Mouse (Mus musculus) MEL (cell line): ENCODE measurements at regions not wholly inside any gene's neighbourhood (a gene's known extent, or its start where the extent isn't known, plus 50 kb on each side); places are given as distances from the start of the nearest gene placed in this dataset.
A peak's percentile ranks its signal among the peaks of the same experiment; 100 is the strongest.

ENCODE experiments used
- DNase-seq: peaks from one replicate; pipeline ENCODE4 v3.0.0; 2011; ENCODE audit warnings: low read depth, low spot score
- H3K27ac ChIP-seq: 2 replicates; pipeline ENCODE4 v1.5.1; 2012; ENCODE audit warnings: low read depth, mild to moderate bottlenecking, control low read depth, low read length, moderate library complexity; ENCODE audit not compliant: control insufficient read depth
- H3K27me3 ChIP-seq, 2 experiments: fragments of 150-350 bp in 1 of 2; sonication (generic) in 1 of 2; 2 replicates each; pipeline ENCODE4 v1.6.1; 2012; ENCODE audit warnings: low read length in 2 of 2, mild to moderate bottlenecking in 2 of 2, improper control_type of control experiment in 1 of 2, moderate library complexity in 1 of 2; ENCODE audit not compliant: insufficient read depth in 2 of 2, control insufficient read depth in 1 of 2
- H3K36me3 ChIP-seq, 2 experiments: 2 replicates each; pipeline ENCODE4 v1.6.1; 2012 to 2014; ENCODE audit warnings: low read length in 2 of 2, improper control_type of control experiment in 1 of 2, inconsistent platforms in 1 of 2, mild to moderate bottlenecking in 1 of 2; ENCODE audit not compliant: insufficient read depth in 2 of 2, control insufficient read depth in 1 of 2
- H3K4me1 ChIP-seq, 2 experiments: fragments of 150-350 bp in 1 of 2; sonication (generic) in 1 of 2; 2 replicates each; pipeline ENCODE4 v1.6.1; 2012; ENCODE audit warnings: low read length in 2 of 2, improper control_type of control experiment in 1 of 2, mild to moderate bottlenecking in 1 of 2; ENCODE audit not compliant: insufficient read depth in 2 of 2, control insufficient read depth in 1 of 2
- H3K4me3 ChIP-seq, 2 experiments: fragments of 150-350 bp in 1 of 2; sonication (generic) in 1 of 2; 2 replicates each; pipeline ENCODE4 v1.5.1; 2012; ENCODE audit warnings: low read depth in 2 of 2, low read length in 2 of 2, mild to moderate bottlenecking in 2 of 2, moderate library complexity in 2 of 2, control low read depth in 1 of 2, improper control_type of control experiment in 1 of 2; ENCODE audit not compliant: control insufficient read depth in 1 of 2, insufficient read depth in 1 of 2
- H3K79me2 ChIP-seq: 2 replicates; pipeline ENCODE4 v1.6.1; 2012; ENCODE audit warnings: mild to moderate bottlenecking, low read length, moderate library complexity; ENCODE audit not compliant: control insufficient read depth, poor library complexity, insufficient read depth
- H3K9ac ChIP-seq: 2 replicates; pipeline ENCODE4 v1.6.1; 2012; ENCODE audit warnings: low read depth, mild to moderate bottlenecking, control low read depth, low read length, moderate library complexity; ENCODE audit not compliant: control insufficient read depth, poor library complexity, severe bottlenecking
- H3K9me3 ChIP-seq: fragments of 150-350 bp; sonication (generic); replicated peaks from 2 replicates; pipeline ENCODE4 v1.6.1; 2012; ENCODE audit warnings: mild to moderate bottlenecking, low read length, improper control_type of control experiment, moderate library complexity; ENCODE audit not compliant: insufficient read depth
- BHLHE40 ChIP-seq: IDR thresholded peaks from 2 replicates; pipeline ENCODE4 v1.6.1; 2012; ENCODE audit warnings: low read depth, mild to moderate bottlenecking, inconsistent platforms, low read length, improper control_type of control experiment, borderline replicate concordance
- CHD1 ChIP-seq: IDR thresholded peaks from 2 replicates; pipeline ENCODE4 v1.6.1; 2012; ENCODE audit warnings: low read depth, mild to moderate bottlenecking, inconsistent platforms, low read length, improper control_type of control experiment
- CHD2 ChIP-seq: IDR thresholded peaks from 2 replicates; pipeline ENCODE4 v1.6.1; 2011; ENCODE audit warnings: low read length, improper control_type of control experiment
- CTCF ChIP-seq, 3 experiments: IDR thresholded peaks in 2 of 3; conservative IDR thresholded peaks in 1 of 3; 2 replicates each; pipeline ENCODE4 v1.5.1; 2011 to 2012; ENCODE audit warnings: low read length in 3 of 3, low read depth in 2 of 3, mild to moderate bottlenecking in 2 of 3, improper control_type of control experiment in 1 of 3, inconsistent platforms in 1 of 3, mixed read lengths in 1 of 3, moderate library complexity in 1 of 3; ENCODE audit not compliant: control insufficient read depth in 1 of 3, insufficient read depth in 1 of 3, poor library complexity in 1 of 3, severe bottlenecking in 1 of 3
- EP300 ChIP-seq, 2 experiments: IDR thresholded peaks; 2 replicates each; pipeline ENCODE4 v1.6.1; 2011; ENCODE audit warnings: improper control_type of control experiment in 2 of 2, low read length in 2 of 2, low read depth in 1 of 2, mild to moderate bottlenecking in 1 of 2
- ETS1 ChIP-seq: IDR thresholded peaks from 2 replicates; pipeline ENCODE4 v1.6.1; 2012; ENCODE audit warnings: low read depth, mild to moderate bottlenecking, inconsistent platforms, low read length, improper control_type of control experiment, moderate library complexity
- MYC ChIP-seq: IDR thresholded peaks from 2 replicates; pipeline ENCODE4 v1.6.1; 2011; ENCODE audit warnings: low read depth, mild to moderate bottlenecking, low read length, improper control_type of control experiment, moderate library complexity
- NELFE ChIP-seq: IDR thresholded peaks from 2 replicates; pipeline ENCODE4 v1.6.1; 2011; ENCODE audit warnings: low read depth, low read length, improper control_type of control experiment
- TAL1 ChIP-seq: IDR thresholded peaks from 2 replicates; pipeline ENCODE4 v1.6.1; 2012; ENCODE audit warnings: mild to moderate bottlenecking, inconsistent platforms, low read length, moderate library complexity, mixed read lengths
- TBP ChIP-seq: IDR thresholded peaks from 2 replicates; pipeline ENCODE4 v1.8.0; 2011; ENCODE audit warnings: low read depth, low read length, improper control_type of control experiment
- TCF12 ChIP-seq: IDR thresholded peaks from 2 replicates; pipeline ENCODE4 v1.6.1; 2014; ENCODE audit warnings: low read depth, mild to moderate bottlenecking, inconsistent platforms, low read length, improper control_type of control experiment, moderate library complexity
- UBTF ChIP-seq: IDR thresholded peaks from 2 replicates; pipeline ENCODE4 v1.6.1; 2012; ENCODE audit warnings: low read depth, mild to moderate bottlenecking, inconsistent platforms, low read length, improper control_type of control experiment, moderate library complexity, borderline replicate concordance; ENCODE audit not compliant: insufficient read depth
- USF2 ChIP-seq, 2 experiments: IDR thresholded peaks; 2 replicates each; pipeline ENCODE4 v1.6.1; 2011 to 2012; ENCODE audit warnings: improper control_type of control experiment in 2 of 2, low read length in 2 of 2, borderline replicate concordance in 1 of 2, inconsistent platforms in 1 of 2, low read depth in 1 of 2, mild to moderate bottlenecking in 1 of 2; ENCODE audit not compliant: insufficient read depth in 1 of 2
- ZC3H11A ChIP-seq: IDR thresholded peaks from 2 replicates; pipeline ENCODE4 v1.6.1; 2012; ENCODE audit warnings: low read depth, mild to moderate bottlenecking, inconsistent platforms, low read length, improper control_type of control experiment

GRCm38 (mm10) chr12:112309781-112310180 lies 163.8 kb downstream of the Kif26a start:
- no peaks in the 10 kb centered on the region for H3K9me3 ChIP-seq
- H3K36me3 ChIP-seq = no peaks in the 10 kb centered on the region
- TF ChIP-seq ZC3H11A (no peak), EP300 (IDR thresholded peaks at IDR 0.05; ENCODE audit: low read depth in 1 of 2, low read length in 2 of 2) (no peak), TAL1 (no peak), MYC (no peak), CTCF (IDR thresholded peaks at IDR 0.05 in 2 of 3, conservative IDR thresholded peaks at IDR 0.05 in 1 of 3; ENCODE audit: control insufficient read depth in 1 of 3, insufficient read depth in 1 of 3, low read depth in 2 of 3, low read length in 3 of 3, poor library complexity in 1 of 3, severe bottlenecking in 1 of 3) (peak; percentile 58 to 76 (median 68)), NELFE (no peak), TBP (no peak)
- TF ChIP-seq, all 39 proteins: peak for 1
- Histone ChIP-seq H3K27me3 (no peaks in the 10 kb centered on the region), H3K79me2 (no peaks in the 10 kb centered on the region), H3K27ac (no peak overlapping the region), H3K4me3 (no peak overlapping the region), H3K4me1 (peaks cover 0 to 3% of the 10 kb centered on the region in 2 experiments; a peak in 1 of 4 replicates), H3K9ac (no peak overlapping the region)
- DNase-seq = peak; percentile 50

- H3K36me3 ChIP-seq = no peaks in the 10 kb centered on the region
- H3K4me1 ChIP-seq = peaks cover 0 to 3% of the 10 kb centered on the region in 2 experiments; a peak in 1 of 4 replicates
- no peak overlapping the region for H3K4me3 ChIP-seq
These were observed 164.7 kb downstream of the Kif26a start for GRCm38 (mm10) chr12:112310661-112311060.

GRCm38 (mm10) chr12:112314781-112315180 lies 168.8 kb downstream of the Kif26a start:
- Histone ChIP-seq H3K4me1 (peaks cover 0 to 3% of the 10 kb centered on the region in 2 experiments; a peak in 1 of 4 replicates), H3K4me3 (no peak overlapping the region), H3K36me3 (no peaks in the 10 kb centered on the region), H3K27me3 (no peaks in the 10 kb centered on the region), H3K27ac (no peak overlapping the region), H3K9ac (no peak overlapping the region), H3K79me2 (no peaks in the 10 kb centered on the region), H3K9me3 (no peaks in the 10 kb centered on the region; the same call in 1 of the 2 replicates)
- DNase-seq = no peak
- no peak for TF ChIP-seq TCF12
- no peak for TF ChIP-seq CHD2
- no peak for TF ChIP-seq UBTF
- TF ChIP-seq EP300 (IDR thresholded peaks at IDR 0.05; ENCODE audit: low read depth in 1 of 2, low read length in 2 of 2) = no peak
- TF ChIP-seq BHLHE40 = no peak
- TF ChIP-seq CHD1 = no peak
- no peak for TF ChIP-seq ETS1

More at GRCm38 (mm10) chr12:112310661-112311060, 164.7 kb downstream of the Kif26a start:
- no peak for DNase-seq
- TF ChIP-seq USF2 (IDR thresholded peaks at IDR 0.05; ENCODE audit: borderline replicate concordance in 1 of 2, insufficient read depth in 1 of 2, low read depth in 1 of 2, low read length in 2 of 2) = no peak
- Histone ChIP-seq H3K27ac (no peak overlapping the region), H3K79me2 (no peaks in the 10 kb centered on the region), H3K9ac (no peak overlapping the region), H3K9me3 (no peaks in the 10 kb centered on the region), H3K27me3 (no peaks in the 10 kb centered on the region)
